Mouse (Mus musculus): ENCODE data around the gene Dop1b.

- TF ChIP-seq CTCF (conservative IDR thresholded peaks at IDR 0.05; ENCODE audit: low read length) (no peak), NANOG (IDR thresholded peaks at IDR 0.05; ENCODE audit: borderline replicate concordance, low read length) (no peak)
Observed at GRCm38 (mm10) chr16:93850527-93850926, 138.8 kb downstream of the Dop1b start.

All from E14TG2a.4 (cell line).